Mouse (Mus musculus) layer of hippocampus, adult 2 months (tissue): ENCODE data around the gene Ppil3. TPM values are rescaled to one million over a fixed set of nuclear protein-coding genes. Genes with fewer than 3 reads are reported as not detected.

Experiments
- DNase-seq, 2 experiments: peaks; one replicate each; pipeline ENCODE4 v3.0.0; 2022; ENCODE audit warnings: low spot score in 2 of 2
- H3K27ac ChIP-seq: fragments of 200-600 bp; 2 replicates; pipeline ENCODE4 v1.8.1; 2022
- H3K4me3 ChIP-seq: fragments of 200-600 bp; 2 replicates; pipeline ENCODE4 v1.8.1; 2022; ENCODE audit warnings: mild to moderate bottlenecking
- CTCF ChIP-seq: fragments of 200-600 bp; conservative IDR thresholded peaks from 2 replicates; pipeline ENCODE4 v1.8.1; 2022; ENCODE audit warnings: antibody characterized with exemption, mild to moderate bottlenecking, moderate library complexity
- long read RNA-seq, 2 experiments: library from polyadenylated mRNA; stranded (forward); transcript quantifications; one replicate each; pipeline ENCODE4 v2.0.0; 2021; ENCODE audit warnings: borderline mapping rate in 2 of 2
- total RNA-seq, 2 experiments: library from RNA; stranded (reverse); gene quantifications; 2 replicates each; pipeline ENCODE4 v1.2.3; 2021

Ppil3 gene
- 10 to 100 TPM; 27.5 to 31.3 TPM for total RNA-seq
- long read RNA-seq, experiment 1, partial matches to known transcripts, result 0 of 10 reads
- long read RNA-seq, experiment 1, other reads (novel, unspliced or antisense), result 2 of 10 reads
- long read RNA-seq, experiment 2, partial matches to known transcripts, result 0 of 8 reads
- long read RNA-seq, experiment 2, other reads (novel, unspliced or antisense), result 3 of 8 reads

DNA sequence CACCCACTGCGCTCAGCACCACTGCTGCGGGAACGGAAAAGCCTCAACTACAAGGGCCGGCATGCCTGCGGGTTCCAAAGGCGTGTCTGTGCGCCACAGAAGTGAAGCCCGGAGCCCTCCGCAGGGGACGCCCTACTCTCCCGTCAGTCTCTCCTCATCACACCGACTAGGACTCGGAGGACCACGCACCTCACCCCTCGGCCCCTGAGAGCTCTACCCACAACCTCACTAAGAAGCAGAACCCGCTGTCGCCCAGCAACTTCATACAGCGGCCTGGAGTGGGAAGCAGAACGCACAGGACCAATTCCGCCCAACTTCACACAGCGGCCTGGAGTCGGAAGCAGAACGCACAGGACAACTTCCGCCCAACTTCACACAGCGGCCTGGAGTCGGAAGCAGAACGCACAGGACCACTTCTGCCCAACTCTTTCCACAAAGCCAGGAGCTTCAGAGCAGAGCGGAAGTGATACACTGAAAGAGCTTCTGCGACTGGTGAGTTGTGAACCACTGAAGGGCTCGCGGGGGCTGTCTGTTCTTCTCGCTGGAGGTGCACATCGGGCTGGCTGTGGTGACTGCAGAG lies at the start of gene Ppil3, which contains the start of gene Nif3l1:
Gene Ppil3, minus strand, starts transcription at position 344 of the 580 bp plus-strand sequence.
Gene Nif3l1, plus strand, starts transcription at position 9 of the 580 bp plus-strand sequence.
- peak; percentile 86 to 93 for DNase-seq
- Histone ChIP-seq H3K27ac (peak within 1 kb of the TSS; percentile 94), H3K4me3 (peak within 1 kb of the TSS; percentile 83)
- TF ChIP-seq CTCF, result peak; percentile 51

DNA sequence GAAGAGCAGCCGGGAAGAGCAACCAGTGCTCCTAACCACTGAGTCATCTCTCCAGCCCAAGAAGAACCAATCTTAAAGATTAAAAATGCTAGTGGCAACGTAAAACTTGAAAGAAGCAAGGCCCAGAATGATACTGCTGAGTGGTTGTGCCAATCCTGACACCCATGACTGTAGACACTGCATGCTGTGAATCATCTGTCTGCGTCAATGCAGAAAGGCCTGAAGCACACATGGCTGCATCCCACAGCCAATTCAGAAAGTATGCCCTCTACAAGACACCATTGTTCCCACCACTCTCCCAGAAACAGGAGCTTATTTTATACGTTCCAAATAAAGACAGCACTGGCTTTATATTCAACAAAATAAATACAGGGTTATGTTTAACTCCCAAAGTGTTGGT lies 37.4 kb upstream of the Ppil3 start:
- no peak overlapping the region for H3K4me3 ChIP-seq
- H3K27ac ChIP-seq, result no peak overlapping the region
- no peak for TF ChIP-seq CTCF
- DNase-seq, result no peak

DNA sequence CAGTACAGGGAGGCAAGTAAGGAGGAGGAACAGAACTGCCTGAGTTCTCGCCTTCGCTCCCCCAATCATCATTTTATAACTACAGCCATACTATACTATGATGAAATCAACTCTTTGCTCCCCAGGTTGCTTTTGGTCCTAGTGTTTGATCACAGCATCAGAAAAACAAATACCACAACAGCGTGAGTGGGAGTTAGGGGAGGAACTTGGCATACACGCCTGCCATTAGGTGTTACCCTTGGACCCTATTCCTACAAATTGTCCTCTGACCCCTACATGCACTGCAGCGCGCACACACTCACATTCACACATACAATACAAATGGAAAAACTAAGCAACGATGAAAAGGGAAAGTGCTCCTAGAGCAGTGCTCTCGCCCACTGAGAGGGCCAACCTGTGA lies 30.4 kb upstream of the Ppil3 start:
- no peak for TF ChIP-seq CTCF
- Histone ChIP-seq H3K4me3 (no peak overlapping the region), H3K27ac (no peak overlapping the region)
- DNase-seq, result no peak

DNA sequence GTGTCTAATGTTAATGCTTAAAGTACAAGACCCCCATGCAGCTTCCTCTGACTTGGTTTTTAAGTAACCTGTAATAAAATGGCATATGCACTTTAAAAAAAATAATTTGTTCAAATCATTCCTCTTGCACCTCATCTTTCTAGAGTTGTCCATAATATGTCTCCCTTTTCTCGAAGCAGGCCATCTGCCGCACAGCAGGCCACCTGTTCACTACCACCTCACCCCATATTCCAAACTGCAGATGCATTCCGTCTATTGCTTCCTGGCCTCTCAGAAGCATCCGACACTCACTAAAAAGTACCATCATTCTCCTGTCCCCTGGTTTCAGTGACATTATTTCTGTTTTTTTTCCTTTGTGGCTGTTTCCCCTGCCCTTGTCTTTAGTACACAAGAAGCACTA lies 20.3 kb upstream of the Ppil3 start:
- Histone ChIP-seq H3K27ac (peak overlapping the region; percentile 54; the same call in 1 of the 2 replicates), H3K4me3 (no peak overlapping the region)
- no peak for DNase-seq
- TF ChIP-seq CTCF, result no peak

DNA sequence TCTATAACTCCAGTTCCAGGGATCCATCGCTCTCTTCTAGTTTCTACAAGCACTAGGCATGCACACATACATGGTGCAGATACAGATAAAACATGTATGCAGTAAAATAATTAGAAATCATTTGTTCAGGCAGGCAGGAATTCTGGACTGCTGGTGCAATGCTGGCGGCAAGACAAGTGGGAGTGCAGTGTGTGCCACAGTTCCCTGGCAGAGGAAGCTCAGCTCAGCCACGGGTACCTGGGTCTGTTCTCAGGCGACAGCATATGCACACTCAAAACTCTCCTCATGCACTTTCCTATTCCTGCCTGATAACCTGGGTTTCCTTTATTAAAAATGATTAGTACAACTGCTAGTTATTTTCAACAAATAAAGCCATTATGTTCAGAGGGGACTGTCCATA lies 19.8 kb upstream of the Ppil3 start:
- Histone ChIP-seq H3K4me3 (no peak overlapping the region), H3K27ac (peak overlapping the region; percentile 54; the same call in 1 of the 2 replicates)
- DNase-seq, result no peak
- TF ChIP-seq CTCF, result no peak

DNA sequence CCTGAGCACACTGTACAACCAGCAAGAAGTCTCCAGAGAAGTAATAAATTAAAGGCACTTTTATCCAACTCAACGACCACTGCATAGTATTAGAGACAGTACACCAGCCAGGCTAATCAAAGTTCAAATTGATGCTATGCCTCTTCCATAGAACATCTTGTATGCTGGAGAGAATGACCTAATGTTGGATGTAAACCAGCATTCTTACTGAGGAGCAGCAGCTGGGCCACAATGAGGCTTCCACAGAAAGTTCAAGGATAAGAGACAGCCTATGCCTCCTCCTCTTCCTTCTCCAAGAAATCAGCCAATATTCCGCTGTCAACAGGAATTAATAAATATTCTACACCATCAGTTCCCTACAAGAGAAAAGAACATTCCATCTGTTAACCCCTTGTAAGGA lies 18.6 kb upstream of the Ppil3 start:
- no peak for TF ChIP-seq CTCF
- DNase-seq, result no peak
- H3K4me3 ChIP-seq, result no peak overlapping the region
- H3K27ac ChIP-seq, result peak overlapping the region; percentile 54; the same call in 1 of the 2 replicates

DNA sequence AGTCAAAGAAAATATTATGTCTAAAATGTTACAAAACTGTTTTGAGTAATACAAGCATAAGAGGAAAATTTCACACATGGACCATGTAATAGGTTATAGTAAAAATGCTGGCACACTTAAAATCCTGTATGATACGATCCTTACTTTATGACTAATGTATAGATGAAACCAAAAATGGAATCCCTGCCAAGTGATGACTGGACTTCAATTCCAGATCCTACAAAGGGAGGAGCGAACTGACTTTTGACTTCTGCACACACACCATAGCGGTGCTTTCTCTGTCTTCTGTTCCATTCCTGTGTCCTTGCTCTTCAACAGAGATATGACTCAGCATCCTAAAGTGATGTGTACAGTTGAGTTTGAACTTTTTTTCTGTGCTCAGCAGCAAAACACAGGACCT lies 15.3 kb upstream of the Ppil3 start:
- TF ChIP-seq CTCF, result no peak

DNA sequence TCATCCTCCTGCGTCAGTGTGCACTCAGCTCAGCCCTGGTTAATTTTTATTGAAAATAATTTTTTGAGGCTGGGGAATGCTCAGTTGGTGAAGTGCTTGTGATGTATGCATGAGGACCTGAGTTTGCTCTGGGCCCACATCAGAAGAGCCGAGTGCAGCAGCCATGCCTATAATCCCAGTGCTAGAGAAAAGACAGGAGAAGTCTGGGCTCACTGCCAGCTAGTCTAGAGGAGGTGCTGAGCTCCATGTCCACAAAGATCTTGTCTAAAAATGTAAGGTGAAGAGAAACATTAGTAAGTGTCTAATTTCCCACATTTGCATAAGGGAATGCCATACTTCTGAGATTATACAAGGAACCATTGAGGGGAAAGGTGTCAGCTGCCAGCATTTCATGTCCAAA lies 13.6 kb upstream of the Ppil3 start:
- no peak for DNase-seq
- no peak overlapping the region for H3K4me3 ChIP-seq
- TF ChIP-seq CTCF, result no peak
- no peak overlapping the region for H3K27ac ChIP-seq

More for the DNA sequence above, 15.3 kb upstream of the Ppil3 start:
- H3K27ac ChIP-seq, result no peak overlapping the region
- no peak for DNase-seq
- H3K4me3 ChIP-seq, result no peak overlapping the region

DNA sequence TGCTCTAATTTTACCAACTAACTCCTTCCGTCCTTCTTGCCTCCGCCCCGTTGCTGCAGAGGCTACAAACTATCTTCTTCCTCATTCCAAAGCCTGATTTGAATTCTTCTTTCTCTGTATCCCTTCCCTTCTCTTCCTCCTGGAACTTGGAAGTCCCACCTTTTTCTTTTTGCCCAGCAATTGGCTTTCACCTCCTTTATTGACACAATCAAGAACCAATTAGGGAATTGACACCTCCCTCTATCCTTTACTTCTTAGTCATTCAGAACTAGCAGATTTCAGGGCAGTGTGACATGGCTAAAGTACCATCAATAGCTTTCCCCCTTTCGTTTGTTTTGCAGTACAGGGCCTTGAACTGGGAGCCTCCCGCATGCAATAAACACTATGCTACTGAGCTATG lies 12.9 kb upstream of the Ppil3 start:
- H3K4me3 ChIP-seq, result no peak overlapping the region
- TF ChIP-seq CTCF, result no peak

DNA sequence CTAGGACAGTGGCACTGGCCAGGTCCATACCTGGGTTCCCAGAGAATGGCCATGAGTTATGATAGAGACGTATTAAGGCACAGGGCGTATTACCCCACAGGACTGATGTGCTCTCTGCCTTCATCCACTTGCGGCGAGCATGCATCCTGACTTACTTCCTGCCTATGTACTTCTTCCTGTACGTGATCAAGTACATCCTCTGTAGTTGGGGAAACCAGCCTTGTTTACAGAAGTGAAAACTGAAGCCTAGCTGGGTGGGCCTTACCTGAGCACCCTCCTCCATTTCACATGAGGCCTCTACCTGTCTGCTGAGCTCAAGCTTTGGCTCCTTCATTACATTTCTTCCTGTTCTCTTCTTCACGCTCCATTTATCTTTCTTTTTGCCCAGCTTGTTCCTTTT lies 9.0 kb upstream of the Ppil3 start:
- DNase-seq, result no peak
- H3K27ac ChIP-seq, result no peak overlapping the region
- no peak for TF ChIP-seq CTCF
- H3K4me3 ChIP-seq, result no peak overlapping the region

More for the DNA sequence above, 12.9 kb upstream of the Ppil3 start:
- peak overlapping the region; percentile 61 for H3K27ac ChIP-seq
- no peak for DNase-seq

DNA sequence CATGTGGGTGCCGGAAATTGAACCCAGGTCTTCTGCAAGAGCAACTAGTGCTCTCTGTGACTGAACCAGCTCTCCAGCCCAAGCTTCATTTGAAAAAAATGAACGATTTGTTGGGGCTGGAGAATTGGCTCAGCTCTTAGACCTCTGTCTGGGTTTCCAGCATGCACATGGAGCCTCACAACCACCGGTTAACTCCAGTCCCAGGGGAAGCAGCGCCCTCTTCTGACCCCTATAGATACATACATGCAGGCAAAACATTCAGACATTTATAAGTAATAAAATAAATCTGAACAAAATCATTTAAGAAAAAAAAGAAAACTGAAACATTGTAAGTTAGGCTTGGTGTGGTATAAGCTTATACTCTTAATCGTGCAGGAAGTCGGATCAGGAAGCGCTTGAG lies 3.1 kb upstream of the Ppil3 start:
- H3K27ac ChIP-seq, result no peak overlapping the region
- H3K4me3 ChIP-seq, result no peak overlapping the region
- TF ChIP-seq CTCF, result peak; percentile 37
- DNase-seq, result no peak

DNA sequence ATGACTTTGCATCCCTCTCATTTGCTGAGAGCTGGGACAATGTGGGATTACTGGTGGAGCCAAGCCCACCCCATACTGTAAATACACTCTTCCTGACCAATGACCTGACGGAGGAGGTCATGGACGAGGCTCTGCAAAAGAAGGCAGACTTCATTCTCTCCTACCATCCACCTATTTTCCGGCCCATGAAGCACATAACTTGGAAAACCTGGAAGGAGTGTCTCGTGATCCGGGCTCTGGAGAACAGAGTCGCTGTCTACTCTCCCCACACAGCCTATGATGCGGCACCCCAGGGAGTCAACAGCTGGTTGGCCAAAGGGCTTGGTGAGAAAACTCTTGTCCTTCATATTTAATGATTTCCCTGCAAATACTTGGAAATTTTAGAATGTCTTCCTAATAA lies 2.5 kb upstream of the Ppil3 start:
- TF ChIP-seq CTCF, result no peak
- H3K4me3 ChIP-seq, result no peak overlapping the region
- no peak overlapping the region for H3K27ac ChIP-seq
- no peak for DNase-seq

DNA sequence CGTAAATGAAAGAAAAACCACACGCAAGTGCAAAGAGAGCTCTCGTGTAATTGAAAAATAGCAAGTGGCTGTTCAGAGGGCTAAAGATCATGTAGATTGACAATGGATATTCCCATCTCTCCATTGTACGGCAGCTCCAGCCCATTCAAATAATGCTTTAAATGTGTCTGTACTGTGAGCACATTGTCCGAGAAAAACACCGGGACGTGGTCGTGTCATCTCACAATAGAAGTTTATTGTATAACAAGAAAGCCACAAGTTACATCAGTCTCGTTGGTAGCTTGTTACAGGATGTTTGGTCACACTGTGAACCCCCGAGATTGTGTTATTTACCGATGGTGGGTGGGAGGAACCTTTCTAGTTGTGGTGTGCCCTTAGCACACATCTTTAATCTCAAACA lies 575 bp upstream of the Ppil3 start:
- no peak for DNase-seq
- peak overlapping the region; percentile 94 for H3K27ac ChIP-seq
- TF ChIP-seq CTCF, result no peak
- peak overlapping the region; percentile 83 for H3K4me3 ChIP-seq

DNA sequence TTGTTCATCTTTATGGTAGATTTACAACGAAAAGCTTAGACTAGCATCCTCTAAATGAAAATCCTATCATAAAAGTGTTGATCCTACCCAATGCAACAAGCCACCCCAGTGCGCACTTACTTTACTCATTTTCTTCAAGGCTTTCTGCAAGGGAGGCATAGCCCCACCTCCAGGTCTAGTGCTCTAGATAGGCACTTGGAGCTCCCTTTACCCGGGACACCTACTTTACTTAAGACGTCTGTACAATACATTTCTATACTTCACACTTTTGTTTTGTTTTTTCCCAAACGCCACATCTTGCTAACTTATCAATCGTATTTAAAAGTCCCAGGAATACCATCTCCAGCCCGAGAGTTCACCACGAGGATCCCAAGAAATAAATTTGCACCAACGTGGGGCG lies 595 bp downstream of the Ppil3 start:
- TF ChIP-seq CTCF, result no peak
- Histone ChIP-seq H3K4me3 (peak overlapping the region; percentile 83), H3K27ac (peak overlapping the region; percentile 94)
- no peak for DNase-seq
